Mouse (Mus musculus) activated CD4-positive, CD25-positive, alpha-beta regulatory T cell, adult 4 months (primary cell): ENCODE data around the gene Htr2a. TPM values are rescaled to one million over a fixed set of nuclear protein-coding genes. Genes with fewer than 3 reads are reported as not detected.

Experiments used
- ATAC-seq: one replicate; pipeline ENCODE4 v1.8.0; 2017
- polyA plus RNA-seq, 2 experiments: library from polyadenylated mRNA; unstranded; fragments of 100-300 nt; shearing (Covaris generic); gene quantifications; one replicate each; pipeline ENCODE4 v1.2.1; 2017

Gene Htr2a
- polyA plus RNA-seq, 2 experiments from 2014 or later, result 0.16 TPM; not detected in 1

DNA sequence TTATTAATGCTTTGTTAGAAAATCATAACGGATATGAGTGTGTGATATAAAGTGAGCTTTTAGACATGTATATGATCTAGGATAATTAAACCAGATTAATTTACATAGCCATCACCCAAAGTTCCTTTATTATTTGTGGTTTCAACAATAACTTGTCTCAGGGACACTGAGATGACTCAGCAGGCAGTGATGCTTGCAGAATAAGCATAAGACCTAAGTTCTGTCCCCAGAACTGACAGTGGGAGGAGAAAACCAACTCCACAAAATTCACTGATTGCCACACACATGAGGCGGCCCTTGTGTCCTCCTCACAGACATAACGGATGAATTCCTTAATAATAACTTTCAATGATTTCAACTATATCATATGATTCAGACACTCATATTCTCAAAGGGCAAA lies 58.6 kb downstream of the Htr2a start:
- ATAC-seq, result no peak

DNA sequence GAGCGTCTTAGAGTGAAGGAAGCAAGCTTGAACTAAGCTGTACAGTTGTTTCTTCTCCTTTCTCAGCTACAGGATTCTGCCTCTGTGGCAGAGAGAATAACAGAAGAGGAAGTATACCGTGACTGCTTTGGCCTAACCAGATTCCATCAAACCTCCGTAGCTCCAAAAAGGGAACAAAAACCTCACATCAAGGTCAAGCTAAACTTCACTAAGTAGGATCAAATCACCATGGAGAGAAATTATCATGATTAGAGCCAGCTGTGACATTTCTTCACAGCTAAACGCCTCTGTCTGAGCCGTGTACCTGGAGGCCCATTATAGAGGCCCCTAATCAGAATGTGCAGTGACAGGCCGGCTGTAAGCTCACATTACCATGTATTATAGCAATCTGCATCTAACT lies 63.3 kb downstream of the Htr2a start:
- no peak for ATAC-seq

DNA sequence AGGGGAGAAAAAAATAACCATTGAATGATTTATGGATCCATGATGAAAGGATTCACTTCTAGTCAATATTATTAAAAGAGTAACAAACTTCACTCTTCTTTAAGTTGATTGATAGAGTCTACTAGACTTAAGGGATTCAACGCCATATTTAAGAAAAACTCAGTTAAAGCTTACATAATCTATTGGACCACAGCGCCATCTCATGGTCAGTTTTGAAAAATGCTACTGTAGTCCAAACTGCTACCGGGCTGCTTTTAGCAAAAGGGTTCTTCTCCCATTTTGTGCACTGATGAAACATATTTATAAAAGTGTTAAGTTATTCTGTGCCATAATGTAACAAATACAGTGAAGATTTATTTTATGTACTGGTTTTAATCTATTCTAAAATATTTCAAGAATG lies 68.4 kb downstream of the Htr2a start:
- ATAC-seq, result peak; percentile 23

DNA sequence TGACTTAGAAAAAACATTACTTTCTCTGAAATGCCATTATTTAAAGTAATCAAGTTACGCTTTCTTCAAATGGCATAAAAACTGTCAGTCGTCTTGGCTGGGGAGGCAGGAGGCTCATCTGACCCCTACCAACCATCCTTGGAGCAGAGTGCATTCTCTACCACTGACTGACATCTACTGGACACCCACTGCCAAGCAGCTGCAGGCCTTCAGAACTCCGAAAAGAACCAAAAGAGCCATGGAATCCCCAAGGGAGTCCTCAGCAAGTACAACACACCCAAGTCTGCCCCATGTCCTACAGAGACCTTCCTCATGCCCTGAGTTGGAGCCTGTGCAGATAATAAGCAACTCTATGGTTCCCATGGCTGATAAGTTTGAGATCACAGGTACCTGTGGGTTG lies 82.9 kb downstream of the Htr2a start:
- ATAC-seq, result no peak

DNA sequence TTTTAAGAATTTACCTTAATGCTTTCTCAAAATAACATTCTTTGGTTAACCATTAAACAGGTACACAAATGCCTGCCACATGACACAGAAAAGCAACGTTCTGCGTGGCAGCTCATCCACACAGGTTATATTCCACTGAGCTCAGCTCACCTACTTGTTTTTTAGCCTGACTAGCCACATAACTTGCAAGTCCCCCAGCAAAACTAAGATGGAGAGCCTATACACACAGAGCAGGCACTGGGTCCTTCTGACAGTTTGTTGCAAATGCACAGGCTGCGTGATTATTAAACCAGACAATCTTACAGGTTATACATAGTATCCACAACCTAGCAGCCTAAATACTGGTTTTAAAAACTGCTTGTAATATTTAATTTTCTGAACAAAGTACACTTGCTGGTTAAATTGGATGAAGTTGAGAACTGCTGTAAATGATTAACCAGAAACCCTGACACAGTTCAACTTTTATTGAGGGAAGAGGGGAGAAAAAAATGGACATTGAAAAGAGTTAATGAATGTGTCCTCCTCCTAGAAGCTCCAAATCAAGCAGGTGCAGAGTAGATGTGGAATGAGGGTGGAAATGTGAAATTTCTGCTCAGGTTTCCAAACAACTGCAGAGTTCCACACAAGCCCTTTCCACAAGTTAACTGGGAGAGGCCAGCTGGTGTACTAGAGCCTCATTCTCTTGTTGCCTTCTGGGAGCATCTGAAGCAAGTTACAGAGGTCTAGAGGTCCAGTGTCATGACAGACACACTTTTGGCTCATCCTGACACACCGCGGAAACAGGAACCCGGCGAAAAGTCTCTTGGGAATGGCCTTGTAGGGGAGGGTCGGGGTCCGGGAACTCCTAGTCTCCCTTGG lies 90.8 kb downstream of the Htr2a start:
- no peak for ATAC-seq

DNA sequence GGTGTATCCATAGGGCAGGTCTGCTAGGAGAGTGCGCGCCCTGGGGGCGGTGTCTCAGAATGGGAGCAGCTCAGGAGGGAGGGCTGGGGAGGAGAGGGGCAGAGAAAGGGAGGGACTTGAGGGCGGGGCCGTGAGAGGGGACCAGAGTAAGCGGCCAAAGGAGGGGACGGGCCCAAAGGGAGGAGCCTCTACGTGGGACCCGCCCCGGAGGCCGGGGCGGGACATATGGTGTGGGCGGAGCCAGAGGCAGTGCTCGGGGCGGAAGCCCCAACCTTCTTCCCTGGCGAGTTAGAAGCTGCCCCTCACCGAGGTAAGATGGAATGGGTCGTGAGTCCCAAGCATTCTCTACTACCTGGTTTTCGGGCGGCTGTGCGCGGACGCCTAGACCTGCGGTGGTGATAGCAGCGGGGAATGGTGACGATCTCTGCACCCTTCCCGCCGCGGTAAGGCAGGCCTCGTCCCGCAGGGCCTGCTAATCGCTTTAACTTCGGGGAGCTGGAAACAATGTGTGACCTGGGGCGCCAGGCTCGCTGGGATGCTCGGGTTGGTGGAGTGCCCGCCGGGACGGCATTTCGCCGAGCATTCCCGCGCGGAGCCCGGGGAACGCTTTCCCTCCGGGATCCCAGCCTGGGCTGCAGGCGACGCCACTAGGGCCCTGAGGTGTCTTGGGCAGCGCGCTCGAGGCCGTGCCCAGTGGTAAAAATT lies 91.6 kb downstream of the Htr2a start, which contains the start of gene Esd:
Gene Esd, plus strand, starts transcription at position 219 of the 705 bp plus-strand sequence.
- peak; percentile 99 for ATAC-seq

DNA sequence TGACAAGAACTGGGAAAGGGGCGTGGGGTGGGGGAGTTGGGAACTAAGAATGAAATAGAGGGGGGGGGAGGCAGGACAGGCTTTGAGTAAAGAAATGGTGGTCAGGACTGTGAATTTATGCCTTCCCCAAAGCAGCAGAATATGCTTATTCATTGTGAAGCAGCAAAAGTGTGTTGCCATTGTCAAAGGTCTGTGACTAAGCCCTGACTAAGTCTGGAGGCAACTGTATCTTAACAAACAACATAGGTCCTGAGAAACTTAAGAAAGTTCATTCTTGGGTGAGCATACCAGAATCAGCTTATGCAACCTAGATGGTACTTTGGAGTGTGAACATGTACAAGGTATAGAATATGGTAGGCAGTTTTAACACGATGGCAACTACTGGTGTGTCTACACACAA lies 92.8 kb downstream of the Htr2a start:
- no peak for ATAC-seq

DNA sequence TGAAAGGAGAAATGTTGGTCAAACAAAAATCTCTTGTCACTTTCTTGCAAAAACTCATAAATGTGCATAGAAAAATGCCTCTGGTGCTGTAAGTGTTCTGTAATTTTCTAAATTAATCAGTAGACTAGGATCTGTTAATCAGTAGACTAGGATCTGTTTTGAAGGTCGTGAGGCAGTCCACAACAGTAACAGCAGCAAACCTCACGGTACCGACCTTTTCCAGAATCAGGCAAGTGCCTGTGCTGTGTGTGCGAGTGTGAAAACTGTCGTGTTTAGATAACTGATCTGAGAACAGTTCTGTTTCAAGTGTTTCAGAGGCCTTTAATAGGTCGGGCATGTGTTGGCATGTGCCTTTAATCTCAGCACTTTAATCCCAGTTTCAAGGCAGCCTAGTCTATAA lies 94.8 kb downstream of the Htr2a start:
- no peak for ATAC-seq

DNA sequence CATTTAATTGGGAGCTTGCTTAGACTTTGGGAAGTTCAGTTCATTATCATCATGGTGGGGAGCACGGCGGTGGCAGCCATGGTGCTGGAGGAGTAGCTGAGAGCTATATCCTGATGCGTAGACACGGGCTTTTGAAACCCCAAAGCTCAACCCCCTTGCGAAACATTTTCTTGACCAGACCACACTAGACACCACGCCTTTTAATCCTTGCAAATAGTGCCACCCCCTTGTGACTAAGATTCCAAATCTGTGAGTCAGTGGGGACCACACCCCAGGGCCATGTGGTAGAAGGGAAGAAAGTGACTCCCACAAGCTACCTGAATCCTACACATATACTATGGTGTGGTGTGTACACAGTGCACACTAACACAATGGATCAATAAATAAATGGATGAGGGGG lies 96.2 kb downstream of the Htr2a start:
- ATAC-seq, result no peak

Other genes starting within 250 kb of the Htr2a start
- 100 to 1,000 TPM; 245 to 267 TPM for gene Esd, start 91.5 kb downstream of the Htr2a start, polyA plus RNA-seq